ENCODE assay signal across 16 mouse cellular contexts in genomic region chr7:101089242-101089641, GRCm38 (mm10). TPM values are rescaled to one million over a fixed set of nuclear protein-coding genes. Genes with fewer than 3 reads are reported as not detected.
A peak's percentile ranks its signal among the peaks of the same experiment; 100 is the strongest.
DNase-seq lines count a peak whose midpoint lies in the region; TF ChIP-seq lines count a peak whose summit lies in the region.
"Had no signal": no experiment of that assay in that cellular context is flagged by ENCODE, and none has a peak within 500 bp of the region (broad histone marks: within the 10 kb centered on the region; RNA-seq: fewer than 3 reads in every experiment).

No protein-coding gene starts in this region.

- H3K4me1 ChIP-seq in kidney, adult 2 months (ENCODE audit: control insufficient read depth, insufficient read depth, low read length): peaks cover 9% of the 10 kb centered on the region
- H3K4me1 ChIP-seq in bone marrow macrophage, adult 2 months (ENCODE audit: control insufficient read depth, insufficient read depth, low read length): peaks cover 49% of the 10 kb centered on the region
- H3K4me1 ChIP-seq: midbrain, embryonic 13.5 days had no signal

- 67% methylated on average over 3 of the region's 3 CpGs for WGBS in kidney, adult 2 months

- no peaks in the 10 kb centered on the region for H3K36me3 ChIP-seq in kidney, adult 2 months (ENCODE audit: control insufficient read depth, insufficient read depth, low read length)
- H3K36me3 ChIP-seq: forebrain, embryonic 15.5 days; limb, embryonic 15.5 days; midbrain, embryonic 13.5 days had no signal

- H3K4me3 ChIP-seq in gastrocnemius, adult 2 months: no peak overlapping the region
- H3K4me3 ChIP-seq in kidney, adult 2 months (ENCODE audit: insufficient read depth, low read depth, low read length): no peak overlapping the region
- H3K4me3 ChIP-seq in bone marrow macrophage, adult 2 months (ENCODE audit: insufficient read depth, low read length): no peak overlapping the region
- H3K4me3 ChIP-seq: erythroblast, embryonic 14.5 days; forebrain, embryonic 15.5 days; limb, embryonic 15.5 days; midbrain, embryonic 13.5 days had no signal

- no peak for DNase-seq in gastrocnemius, adult 2 months
- DNase-seq in gastrocnemius, postnatal 4 days (ENCODE audit: low spot score in 2 of 2): no peak
- peak; percentile 53 for DNase-seq in kidney, adult 2 months
- no peak for DNase-seq in kidney, adult 18-20 months
- DNase-seq in lung, postnatal 14 days: peak; percentile 27
- no peak for DNase-seq in right cerebral cortex, postnatal 25 days
- DNase-seq in gastrocnemius, postnatal 14 days: no peak
- DNase-seq: cerebellum, postnatal 25 days; liver, postnatal 0 days had no signal

- peak overlapping the region; percentile 86 for H3K27ac ChIP-seq in gastrocnemius, adult 2 months
- H3K27ac ChIP-seq in kidney, adult 2 months (ENCODE audit: insufficient read depth, low read depth, low read length): peak overlapping the region; percentile 33; the same call in 1 of the 2 replicates
- H3K27ac ChIP-seq in bone marrow macrophage, adult 2 months (ENCODE audit: insufficient read depth, low read depth, low read length): peak overlapping the region; percentile 18
- H3K27ac ChIP-seq: forebrain, embryonic 15.5 days; hindbrain, embryonic 14.5 days; limb, embryonic 15.5 days; midbrain, embryonic 13.5 days had no signal

- H3K27me3 ChIP-seq in kidney, adult 2 months (replicated peaks; ENCODE audit: control insufficient read depth, insufficient read depth, low read length): no peaks in the 10 kb centered on the region
- H3K27me3 ChIP-seq: CH12.LX; forebrain, embryonic 15.5 days; limb, embryonic 15.5 days; midbrain, embryonic 13.5 days had no signal

- intact Hi-C loops in gastrocnemius, adult 2 months (cut with DNase I): no loop called here
- intact Hi-C loops in gastrocnemius, postnatal 14 days (cut with DNase I; ENCODE audit: low total_unique reads): no loop called here

- TF ChIP-seq POLR2A in kidney, adult 2 months (IDR thresholded peaks at IDR 0.05; ENCODE audit: low read depth, low read length): no peak
- TF ChIP-seq POLR2A in bone marrow macrophage, adult 2 months (IDR thresholded peaks at IDR 0.05; ENCODE audit: borderline replicate concordance, low read depth, low read length): no peak

- no peak for TF ChIP-seq CTCF in gastrocnemius, adult 2 months (IDR thresholded peaks at IDR 0.05)
- TF ChIP-seq CTCF in kidney, adult 2 months (conservative IDR thresholded peaks at IDR 0.05; ENCODE audit: insufficient read depth, insufficient read length, low read depth, low read length): no peak
- no peak for TF ChIP-seq CTCF in bone marrow macrophage, adult 2 months (IDR thresholded peaks at IDR 0.05; ENCODE audit: low read depth, low read length)

RNA-seq across cellular contexts. Expression of gene Fchsd2, which starts 3.4 kb away (rescaled TPM):
- total RNA-seq in gastrocnemius, adult 2 months (2021): 1 to 10 TPM; 3.7 to 7.1 TPM
- total RNA-seq in gastrocnemius, postnatal 4 days (2021): 10 to 100 TPM; 22.6 to 25.7 TPM
- 5.3 and 7.1 TPM in 2 replicates for polyA plus RNA-seq in kidney, adult 2 months (2012; rRNA removed)
- polyA plus RNA-seq in bone marrow macrophage, adult 2 months (2012; ENCODE audit: insufficient read depth, insufficient read length, missing spikeins): 51.2 and 53.0 TPM in 2 replicates
- total RNA-seq in gastrocnemius, postnatal 14 days (2021): 1 to 10 TPM; 8.8 to 9.3 TPM

Comparison
In these comparisons a context has a peak if more than half of its experiments do, and no peak if none do; other contexts are left out.
1. DNase-seq: peak in kidney, adult 2 months (single experiment) and lung, postnatal 14 days (single experiment); none in gastrocnemius, adult 2 months (single experiment), gastrocnemius, postnatal 4 days (0 of 2), kidney, adult 18-20 months (single experiment), right cerebral cortex, postnatal 25 days (single experiment) and gastrocnemius, postnatal 14 days (single experiment).
2. H3K27ac ChIP-seq: peak in every context shown above with its lines; median percentile 86 in gastrocnemius, adult 2 months; 33 in kidney, adult 2 months; 18 in bone marrow macrophage, adult 2 months.